Mouse (Mus musculus) kidney, embryonic 15.5 days (tissue): ENCODE results near the gene Ssr2. TPM values are rescaled to one million over a fixed set of nuclear protein-coding genes. Genes with fewer than 3 reads are reported as not detected.
A peak's percentile ranks its signal among the peaks of the same experiment; 100 is the strongest.
"Not testable (repeated sequence)": the region's sequence is repeated elsewhere in the genome, so short reads cannot be mapped to it uniquely, and the experiment has no call there.

Experiments
- ATAC-seq: fragments of 200-750 bp; cut with Nextera tagmentation; replicated peaks from 2 replicates; pipeline ENCODE4 v1.8.0; 2017; ENCODE audit warnings: moderate TSS enrichment; ENCODE audit not compliant: low FRiP score
- H3K27ac ChIP-seq: fragments of 300-500 bp; sonication (generic); 2 replicates; pipeline ENCODE4 v1.5.1; 2015; ENCODE audit warnings: mild to moderate bottlenecking, inconsistent platforms
- H3K27me3 ChIP-seq: fragments of 300-500 bp; sonication (generic); 2 replicates; pipeline ENCODE4 v1.6.1; 2015; ENCODE audit warnings: inconsistent platforms
- H3K36me3 ChIP-seq: fragments of 300-500 bp; sonication (generic); 2 replicates; pipeline ENCODE4 v1.6.1; 2015; ENCODE audit warnings: inconsistent platforms
- H3K4me1 ChIP-seq: fragments of 300-500 bp; sonication (generic); 2 replicates; pipeline ENCODE4 v1.6.1; 2015; ENCODE audit warnings: inconsistent platforms
- H3K4me2 ChIP-seq: fragments of 300-500 bp; sonication (generic); 2 replicates; pipeline ENCODE4 v1.6.1; 2015; ENCODE audit warnings: moderate library complexity, mild to moderate bottlenecking, inconsistent platforms
- H3K4me3 ChIP-seq: fragments of 300-500 bp; sonication (generic); replicated peaks from 2 replicates; pipeline ENCODE4 v1.5.1; 2015; ENCODE audit warnings: mild to moderate bottlenecking, inconsistent platforms
- H3K9ac ChIP-seq: fragments of 300-500 bp; sonication (generic); 2 replicates; pipeline ENCODE4 v1.6.1; 2015; ENCODE audit warnings: mild to moderate bottlenecking, inconsistent platforms
- H3K9me3 ChIP-seq: fragments of 300-500 bp; sonication (generic); replicated peaks from 2 replicates; pipeline ENCODE4 v1.6.1; 2016; ENCODE audit warnings: inconsistent platforms
- WGBS: fragments of 180-500 bp; shearing (Covaris S2); methylation state at CpG from one replicate; pipeline ENCODE4 v1.1.7; 2015; ENCODE audit warnings: mixed read lengths; 5-methylcytosine and 5-hydroxymethylcytosine counted together
- polyA plus RNA-seq: library from polyadenylated mRNA; unstranded; fragments of >200 nt; fragmentation: Nextera tagmentation; extraction: Ambion mirVana; gene quantifications from 2 replicates; pipeline ENCODE4 v1.2.1, GENCODE M21; 2015

Gene Ssr2
- polyA plus RNA-seq, 1 experiment from 2014 or later: 318 TPM

DNA sequence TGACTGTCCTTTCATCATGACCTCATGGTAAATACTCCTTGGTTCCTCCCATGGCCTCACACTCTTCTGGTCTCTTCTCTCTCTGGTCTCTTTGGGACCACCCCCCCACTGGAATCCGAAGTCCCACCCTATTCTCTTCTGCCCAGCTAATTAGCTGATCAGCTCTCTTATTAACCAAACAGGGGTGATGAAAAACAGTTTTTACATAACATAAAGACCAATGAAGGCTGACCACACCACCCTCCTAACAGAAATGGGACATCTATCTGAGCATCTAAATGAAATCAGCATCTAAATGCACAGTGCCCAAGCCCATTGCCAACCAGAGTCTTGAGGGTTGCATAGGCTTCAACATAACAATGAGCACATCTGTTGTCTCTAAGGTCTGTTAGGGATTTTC lies 3.8 kb upstream of the Ssr2 start:
- ATAC-seq: no peak
- Histone ChIP-seq H3K27me3 (no peaks in the 10 kb centered on the region), H3K4me2 (no peak overlapping the region), H3K9ac (no peak overlapping the region), H3K4me1 (no peaks in the 10 kb centered on the region), H3K27ac (no peak overlapping the region), H3K4me3 (no peak overlapping the region), H3K9me3 (no peaks in the 10 kb centered on the region), H3K36me3 (peaks cover 36% of the 10 kb centered on the region)
- 74% methylated on average over 1 of the region's 1 CpGs for WGBS

- no peak for ATAC-seq
- no peaks in the 10 kb centered on the region for H3K4me1 ChIP-seq
- H3K9ac ChIP-seq: no peak overlapping the region
- peaks cover 27% of the 10 kb centered on the region for H3K36me3 ChIP-seq
- H3K27me3 ChIP-seq: no peaks in the 10 kb centered on the region
- no peak overlapping the region for H3K4me3 ChIP-seq
- H3K4me2 ChIP-seq: no peak overlapping the region
- no peaks in the 10 kb centered on the region for H3K9me3 ChIP-seq
- H3K27ac ChIP-seq: no peak overlapping the region
- 72% methylated on average over 2 of the region's 2 CpGs for WGBS
Observed at GRCm38 (mm10) chr3:88572835-88573234, 2.8 kb upstream of the Ssr2 start.

DNA sequence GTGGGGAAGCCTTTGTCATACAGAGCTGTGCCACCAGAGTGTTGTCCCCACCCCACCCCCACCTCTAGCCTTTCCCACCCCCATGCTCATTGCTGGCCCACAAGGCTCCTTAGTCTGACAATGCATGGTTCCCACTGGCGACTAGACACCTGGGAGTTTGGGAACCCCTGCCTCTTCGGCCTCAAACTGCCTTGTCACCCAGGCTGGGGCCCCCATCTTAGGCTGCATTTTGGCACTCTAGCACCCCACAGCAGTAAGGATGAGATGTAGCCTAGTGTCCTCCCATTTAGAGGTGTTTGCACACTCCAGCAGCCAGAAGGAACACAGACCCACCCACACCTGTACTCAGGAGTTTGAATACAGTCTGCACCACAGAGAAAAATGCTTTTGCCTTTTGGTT lies 1.9 kb upstream of the Ssr2 start:
- Histone ChIP-seq H3K27me3 (no peaks in the 10 kb centered on the region), H3K4me2 (no peak overlapping the region), H3K36me3 (peaks cover 17% of the 10 kb centered on the region), H3K9ac (no peak overlapping the region), H3K4me3 (no peak overlapping the region), H3K27ac (no peak overlapping the region), H3K4me1 (no peaks in the 10 kb centered on the region; the same call in 1 of the 2 replicates), H3K9me3 (no peaks in the 10 kb centered on the region)
- 90% methylated on average over 2 of the region's 2 CpGs for WGBS
- ATAC-seq: no peak

GRCm38 (mm10) chr3:88577846-88578245 lies 2.2 kb downstream of the Ssr2 start:
- not testable (repeated sequence) for H3K27ac ChIP-seq, H3K9me3 ChIP-seq, H3K4me2 ChIP-seq, H3K9ac ChIP-seq, H3K4me3 ChIP-seq, ATAC-seq, H3K27me3 ChIP-seq
- WGBS: 90% methylated on average over 5 of the region's 5 CpGs
- Histone ChIP-seq H3K36me3 (peaks cover 21% of the 10 kb centered on the region), H3K4me1 (peaks cover 13% of the 10 kb centered on the region)

- Histone ChIP-seq H3K9ac (no peak overlapping the region), H3K36me3 (peaks cover 30% of the 10 kb centered on the region), H3K9me3 (no peaks in the 10 kb centered on the region), H3K27me3 (no peaks in the 10 kb centered on the region), H3K27ac (no peak overlapping the region), H3K4me2 (peak overlapping the region; percentile 74), H3K4me3 (peak overlapping the region; percentile 92), H3K4me1 (peaks cover 13% of the 10 kb centered on the region)
- WGBS: 50% methylated on average over 8 of the region's 8 CpGs
- ATAC-seq: peak; percentile 55; the same call in 1 of the 2 replicates
Observed at GRCm38 (mm10) chr3:88578498-88579424, 3.1 kb downstream of the Ssr2 start.

DNA sequence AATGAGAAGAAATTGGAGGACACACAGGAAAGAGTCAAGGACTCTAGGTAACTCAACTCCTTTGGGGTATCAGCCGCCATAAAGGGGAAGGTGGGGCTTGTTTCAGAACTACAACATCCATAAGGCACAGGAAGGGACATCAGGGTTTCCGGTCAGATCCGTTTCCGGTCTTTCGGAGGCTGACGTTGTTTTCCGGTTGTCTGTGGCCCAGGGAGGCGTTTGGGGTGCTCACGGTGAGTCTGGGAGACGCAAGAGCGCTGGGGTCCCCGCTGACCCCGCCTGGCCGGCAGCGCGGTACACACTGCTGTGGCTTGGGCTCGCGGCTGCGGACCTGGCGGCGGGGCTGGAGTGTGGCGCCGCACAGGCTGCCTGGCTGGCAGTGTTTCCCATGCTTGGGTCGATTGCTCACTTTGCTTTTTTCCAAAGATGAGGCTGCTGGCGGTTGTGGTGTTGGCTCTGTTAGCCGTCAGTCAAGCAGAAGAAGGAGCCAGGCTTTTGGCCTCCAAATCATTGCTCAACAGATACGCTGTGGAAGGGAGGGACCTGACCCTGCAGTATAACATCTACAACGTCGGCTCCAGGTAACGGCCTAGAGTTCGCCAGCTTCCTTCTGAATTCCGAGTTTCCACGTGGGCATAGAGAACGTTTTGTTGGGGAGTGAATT lies 3.9 kb downstream of the Ssr2 start:
- Histone ChIP-seq H3K4me2 (peak overlapping the region; percentile 74), H3K4me3 (peak overlapping the region; percentile 92), H3K9me3 (no peaks in the 10 kb centered on the region), H3K27ac (peak overlapping the region; percentile 72), H3K9ac (peak overlapping the region; percentile 87), H3K4me1 (peaks cover 13% of the 10 kb centered on the region), H3K36me3 (peaks cover 38% of the 10 kb centered on the region), H3K27me3 (no peaks in the 10 kb centered on the region)
- peak; percentile 83 for ATAC-seq
- under 1% methylated on average over 34 of the region's 34 CpGs for WGBS

GRCm38 (mm10) chr3:88585769-88586168 lies 10.1 kb downstream of the Ssr2 start:
- H3K4me2 ChIP-seq: no peak overlapping the region

DNA sequence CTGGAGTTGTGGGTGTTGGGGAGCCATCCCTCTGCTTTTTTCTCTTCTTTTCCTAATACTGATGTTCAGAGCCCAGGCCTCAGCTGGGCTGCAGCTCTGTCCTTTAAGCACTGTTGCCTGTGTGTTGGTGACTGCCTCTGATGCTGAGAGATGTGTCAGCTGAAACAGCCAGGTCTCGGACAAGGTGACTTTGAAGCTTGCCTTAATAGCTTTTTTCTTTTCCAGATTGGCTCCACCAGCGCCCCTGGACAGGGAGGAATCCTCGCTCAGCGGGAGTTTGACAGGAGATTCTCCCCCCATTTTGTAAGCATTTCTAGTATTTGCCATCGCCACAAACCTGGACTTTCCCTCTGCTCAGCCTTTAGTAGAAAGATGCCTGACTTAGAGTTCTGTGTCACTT lies 11.0 kb downstream of the Ssr2 start:
- peaks cover 16% of the 10 kb centered on the region for H3K4me1 ChIP-seq
- H3K4me2 ChIP-seq: no peak overlapping the region
- no peaks in the 10 kb centered on the region for H3K27me3 ChIP-seq
- no peak overlapping the region for H3K9ac ChIP-seq
- H3K27ac ChIP-seq: no peak overlapping the region
- WGBS: 90% methylated on average over 5 of the region's 5 CpGs
- no peak overlapping the region for H3K4me3 ChIP-seq
- no peak for ATAC-seq
- H3K36me3 ChIP-seq: peaks cover 68% of the 10 kb centered on the region
- no peaks in the 10 kb centered on the region for H3K9me3 ChIP-seq

More at GRCm38 (mm10) chr3:88585769-88586168, 10.1 kb downstream of the Ssr2 start:
- 98% methylated on average over 6 of the region's 6 CpGs for WGBS
- Histone ChIP-seq H3K4me3 (no peak overlapping the region), H3K4me1 (peaks cover 12% of the 10 kb centered on the region), H3K9ac (no peak overlapping the region), H3K27me3 (no peaks in the 10 kb centered on the region), H3K9me3 (no peaks in the 10 kb centered on the region), H3K36me3 (peaks cover 76% of the 10 kb centered on the region), H3K27ac (no peak overlapping the region)
- ATAC-seq: no peak

DNA sequence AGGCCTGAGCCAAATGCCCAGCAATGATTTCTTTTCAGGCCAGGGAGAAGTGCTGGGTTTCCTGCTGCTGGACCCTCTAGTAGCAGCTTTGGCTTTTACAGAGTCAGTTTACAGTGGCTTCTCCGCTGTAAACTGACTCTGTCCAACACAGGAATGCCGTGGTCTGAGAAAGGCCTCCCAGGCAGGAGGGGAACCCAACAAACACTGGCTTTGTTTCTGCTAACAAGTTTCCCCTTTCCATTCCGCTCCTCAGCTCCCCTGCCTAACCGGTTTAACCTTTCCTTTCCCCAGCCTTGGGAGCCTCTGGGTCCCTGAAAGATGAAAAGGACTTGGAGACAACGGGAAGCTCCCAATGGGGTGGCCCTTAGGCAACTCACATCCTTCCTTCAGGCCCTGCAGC lies 14.6 kb downstream of the Ssr2 start:
- WGBS: 17% methylated on average over 5 of the region's 5 CpGs
- no peak overlapping the region for H3K4me3 ChIP-seq
- no peak overlapping the region for H3K4me2 ChIP-seq
- no peak overlapping the region for H3K9ac ChIP-seq
- peak overlapping the region; percentile 69 for H3K27ac ChIP-seq
- H3K36me3 ChIP-seq: peaks cover 37% of the 10 kb centered on the region
- H3K9me3 ChIP-seq: no peaks in the 10 kb centered on the region
- no peak for ATAC-seq
- H3K4me1 ChIP-seq: peaks cover 37% of the 10 kb centered on the region
- no peaks in the 10 kb centered on the region for H3K27me3 ChIP-seq

DNA sequence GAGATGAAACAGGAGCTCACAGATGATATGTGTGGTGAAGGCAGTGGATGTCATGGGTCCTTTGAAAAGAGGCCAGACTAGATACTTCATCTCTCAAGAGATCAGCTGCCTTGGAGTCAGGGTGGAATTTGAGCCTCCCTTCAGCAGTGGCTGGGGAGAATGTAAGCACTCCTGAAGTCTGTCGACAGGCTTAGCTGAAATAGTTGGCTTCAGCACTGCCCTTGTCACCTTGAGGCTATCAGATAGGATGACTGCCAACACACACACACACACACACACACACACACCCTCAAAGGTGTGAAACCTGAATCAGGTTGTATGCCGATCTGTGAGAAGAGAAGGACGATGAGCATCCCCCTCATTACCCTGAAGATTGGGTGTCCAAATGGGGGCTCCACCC lies 15.4 kb downstream of the Ssr2 start:
- no peak overlapping the region for H3K9ac ChIP-seq
- peaks cover 29% of the 10 kb centered on the region for H3K36me3 ChIP-seq
- ATAC-seq: no peak; the same call in 1 of the 2 replicates
- no peak overlapping the region for H3K4me3 ChIP-seq
- no peaks in the 10 kb centered on the region for H3K9me3 ChIP-seq
- no peaks in the 10 kb centered on the region for H3K27me3 ChIP-seq
- H3K4me2 ChIP-seq: no peak overlapping the region
- WGBS: 26% methylated on average over 3 of the region's 3 CpGs
- peak overlapping the region; percentile 69; the same call in 1 of the 2 replicates for H3K27ac ChIP-seq
- H3K4me1 ChIP-seq: peaks cover 37% of the 10 kb centered on the region

- H3K27ac ChIP-seq: no peak overlapping the region
- peaks cover 18% of the 10 kb centered on the region for H3K36me3 ChIP-seq
- H3K4me2 ChIP-seq: peak overlapping the region; percentile 4
- no peaks in the 10 kb centered on the region for H3K27me3 ChIP-seq
- H3K4me3 ChIP-seq: no peak overlapping the region
- WGBS: 23% methylated on average over 9 of the region's 9 CpGs
- no peak for ATAC-seq
- no peaks in the 10 kb centered on the region for H3K9me3 ChIP-seq
- no peak overlapping the region for H3K9ac ChIP-seq
- peaks cover 37% of the 10 kb centered on the region for H3K4me1 ChIP-seq
Observed at GRCm38 (mm10) chr3:88591950-88592731, 16.5 kb downstream of the Ssr2 start.
